ENCODE assay signal across 9 mouse cellular contexts in genomic region chr3:83080567-83081055, GRCm38 (mm10). TPM values are rescaled to one million over a fixed set of nuclear protein-coding genes. Genes with fewer than 3 reads are reported as not detected.
DNase-seq lines count a peak whose midpoint lies in the region; ATAC-seq and TF ChIP-seq lines count a peak whose summit lies in the region.
"Had no signal": no experiment of that assay in that cellular context is flagged by ENCODE, and none has a peak within 500 bp of the region (broad histone marks: within the 10 kb centered on the region; RNA-seq: fewer than 3 reads in every experiment).

No protein-coding gene starts in this region.

- peak; percentile 71 for DNase-seq in kidney, postnatal 10 days

- TF ChIP-seq POLR2A in ES-Bruce4 (IDR thresholded peaks at IDR 0.05; ENCODE audit: insufficient read depth, low read length): no peak
- no peak for TF ChIP-seq POLR2A in bone marrow, adult 2 months (IDR thresholded peaks at IDR 0.05; ENCODE audit: borderline replicate concordance, control insufficient read depth, low read depth, low read length)
- TF ChIP-seq POLR2A in embryonic fibroblast, embryonic 13.5 days (IDR thresholded peaks at IDR 0.05; ENCODE audit: low read depth, low read length): no peak

- 1% methylated on average over 11 of the region's 11 CpGs for WGBS in bone marrow, adult 2 months
- WGBS in heart, embryonic 15.5 days: 3% methylated on average over 11 of the region's 11 CpGs
- 7% methylated on average over 11 of the region's 11 CpGs for WGBS in liver, embryonic 12.5 days (ENCODE audit: insufficient replicate concordance)
- WGBS in stomach, embryonic 14.5 days: 6% methylated on average over 11 of the region's 11 CpGs

- TF ChIP-seq CTCF in ES-Bruce4 (IDR thresholded peaks at IDR 0.05; ENCODE audit: low read depth, low read length): peak; percentile 8
- TF ChIP-seq CTCF in bone marrow, adult 2 months (IDR thresholded peaks at IDR 0.05; ENCODE audit: control insufficient read depth, insufficient read depth, low read length): 0 out of 2 replicates have a peak, but pooled peaks have one; percentile 7
- 0 out of 2 replicates have a peak, but pooled peaks have one; percentile 3 for TF ChIP-seq CTCF in embryonic fibroblast, embryonic 13.5 days (IDR thresholded peaks at IDR 0.05; ENCODE audit: borderline replicate concordance, insufficient read depth, low read length)

- no peaks in the 10 kb centered on the region for H3K4me1 ChIP-seq in ES-Bruce4 (ENCODE audit: control insufficient read depth, insufficient read depth, low read length)
- H3K4me1 ChIP-seq in bone marrow, adult 2 months (ENCODE audit: control insufficient read depth, insufficient read depth, low read length): no peaks in the 10 kb centered on the region
- no peaks in the 10 kb centered on the region for H3K4me1 ChIP-seq in embryonic fibroblast, embryonic 13.5 days (ENCODE audit: control insufficient read depth, insufficient read depth, low read length)
- peaks cover 2% of the 10 kb centered on the region; the same call in 1 of the 2 replicates for H3K4me1 ChIP-seq in heart, embryonic 15.5 days (replicated peaks)
- H3K4me1 ChIP-seq in liver, embryonic 12.5 days: 0 out of 2 replicates have a peak, but pooled peaks cover 3% of the 10 kb centered on the region
- no peaks in the 10 kb centered on the region for H3K4me1 ChIP-seq in stomach, embryonic 14.5 days (ENCODE audit: control insufficient read depth, insufficient read depth, low read length)

- no peaks in the 10 kb centered on the region for H3K9me3 ChIP-seq in ES-Bruce4 (replicated peaks; ENCODE audit: control insufficient read depth, insufficient read depth, low read length, poor library complexity, severe bottlenecking)
- no peaks in the 10 kb centered on the region for H3K9me3 ChIP-seq in heart, embryonic 15.5 days (replicated peaks)
- H3K9me3 ChIP-seq in liver, embryonic 12.5 days (replicated peaks): no peaks in the 10 kb centered on the region
- H3K9me3 ChIP-seq in stomach, embryonic 14.5 days (ENCODE audit: control insufficient read depth, low read depth, low read length): no peaks in the 10 kb centered on the region

- no peaks in the 10 kb centered on the region for H3K36me3 ChIP-seq in ES-Bruce4 (ENCODE audit: control insufficient read depth, insufficient read depth, low read length, poor library complexity, severe bottlenecking)
- no peaks in the 10 kb centered on the region for H3K36me3 ChIP-seq in heart, embryonic 15.5 days
- H3K36me3 ChIP-seq in liver, embryonic 12.5 days: no peaks in the 10 kb centered on the region
- H3K36me3 ChIP-seq in stomach, embryonic 14.5 days (ENCODE audit: control insufficient read depth, insufficient read depth, low read length): no peaks in the 10 kb centered on the region

- peak overlapping the region; percentile 62 for H3K4me2 ChIP-seq in heart, embryonic 15.5 days
- peak overlapping the region; percentile 62 for H3K4me2 ChIP-seq in liver, embryonic 12.5 days
- H3K4me2 ChIP-seq in stomach, embryonic 14.5 days (replicated peaks; ENCODE audit: low read depth, low read length): peak overlapping the region; percentile 53

- TF ChIP-seq EP300 in ES-Bruce4 (IDR thresholded peaks at IDR 0.05; ENCODE audit: insufficient read depth, low read depth, low read length): no peak

- H3K9ac ChIP-seq in ES-Bruce4 (ENCODE audit: low read depth, poor library complexity, severe bottlenecking): no peak overlapping the region
- no peak overlapping the region for H3K9ac ChIP-seq in heart, embryonic 15.5 days
- no peak overlapping the region for H3K9ac ChIP-seq in liver, embryonic 12.5 days
- no peak overlapping the region for H3K9ac ChIP-seq in stomach, embryonic 14.5 days (replicated peaks; ENCODE audit: low read depth, low read length)

- 0 out of 2 replicates have a peak, but pooled peaks have one; percentile 39 for ATAC-seq in heart, embryonic 15.5 days (replicated peaks; ENCODE audit: insufficient number of reproducible peaks, insufficient read depth, low FRiP score, low read depth)
- ATAC-seq in liver, embryonic 12.5 days: peak; percentile 51; the same call in 1 of the 2 replicates
- peak; percentile 82 for ATAC-seq in monocyte, adult 5-6 weeks (replicated peaks; ENCODE audit: insufficient number of reproducible peaks, low FRiP score, low TSS enrichment, poor library complexity, severe bottlenecking)
- ATAC-seq in stomach, embryonic 14.5 days (ENCODE audit: insufficient number of reproducible peaks, insufficient read depth, low FRiP score, low read depth): peak; percentile 65; the same call in 1 of the 2 replicates

- H3K4me3 ChIP-seq in ES-Bruce4 (ENCODE audit: low read depth, low read length): peak overlapping the region; percentile 54
- H3K4me3 ChIP-seq in bone marrow, adult 2 months (replicated peaks; ENCODE audit: control insufficient read depth, low read depth, low read length): peak overlapping the region; percentile 10
- peak overlapping the region; percentile 16 for H3K4me3 ChIP-seq in embryonic fibroblast, embryonic 13.5 days (ENCODE audit: insufficient read depth, low read length)
- H3K4me3 ChIP-seq in heart, embryonic 15.5 days: peak overlapping the region; percentile 36
- peak overlapping the region; percentile 30 for H3K4me3 ChIP-seq in liver, embryonic 12.5 days
- peak overlapping the region; percentile 31 for H3K4me3 ChIP-seq in stomach, embryonic 14.5 days (ENCODE audit: low read depth, low read length)

- H3K27ac ChIP-seq in ES-Bruce4 (ENCODE audit: insufficient read depth, low read length): no peak overlapping the region
- H3K27ac ChIP-seq in bone marrow, adult 2 months (ENCODE audit: control insufficient read depth, insufficient read depth, low read depth, low read length, poor library complexity): no peak overlapping the region
- H3K27ac ChIP-seq in embryonic fibroblast, embryonic 13.5 days (ENCODE audit: insufficient read depth, low read length): no peak overlapping the region
- no peak overlapping the region for H3K27ac ChIP-seq in heart, embryonic 15.5 days
- H3K27ac ChIP-seq in liver, embryonic 12.5 days: no peak overlapping the region
- H3K27ac ChIP-seq in stomach, embryonic 14.5 days (ENCODE audit: low read length): no peak overlapping the region

- no peaks in the 10 kb centered on the region for H3K27me3 ChIP-seq in ES-Bruce4 (ENCODE audit: control insufficient read depth, insufficient read depth, low read length, poor library complexity, severe bottlenecking)
- no peaks in the 10 kb centered on the region for H3K27me3 ChIP-seq in heart, embryonic 15.5 days
- no peaks in the 10 kb centered on the region for H3K27me3 ChIP-seq in liver, embryonic 12.5 days (replicated peaks)
- H3K27me3 ChIP-seq in stomach, embryonic 14.5 days (ENCODE audit: control insufficient read depth, insufficient read depth, low read length): no peaks in the 10 kb centered on the region

RNA-seq across cellular contexts. Expression of gene Plrg1, which starts 25.3 kb away (rescaled TPM):
- 87.1 and 88.1 TPM in 2 replicates for polyA plus RNA-seq in ES-Bruce4 (2011; ENCODE audit: insufficient read depth, insufficient read length, low read depth, missing spikeins)
- polyA plus RNA-seq in bone marrow, adult 2 months (2011; ENCODE audit: insufficient read depth, insufficient read length, low replicate concordance, missing spikeins): 10.9 and 30.1 TPM in 2 replicates
- 50.5 and 51.1 TPM in 2 replicates for polyA plus RNA-seq in embryonic fibroblast, embryonic 13.5 days (2011; ENCODE audit: insufficient read length, low read depth, missing spikeins)
- 50.4 and 61.6 TPM in 2 replicates for polyA plus RNA-seq in heart, embryonic 15.5 days (2015; fragmentation: Nextera tagmentation; extraction: Ambion mirVana)
- 66.2 and 69.4 TPM in 2 replicates for polyA plus RNA-seq in liver, embryonic 12.5 days (2016; fragmentation: Nextera tagmentation; extraction: Ambion mirVana)
- total RNA-seq in monocyte, adult 5-6 weeks (2017): 57.3 to 72.2 TPM (median 57.9 TPM) in 3 replicates
- polyA plus RNA-seq in stomach, embryonic 14.5 days (2014; fragmentation: Nextera tagmentation; extraction: Ambion mirVana): 98.0 and 103 TPM in 2 replicates

RNA-seq across cellular contexts. Expression of gene Fgb, which starts 30.9 kb away (rescaled TPM):
- not detected in 2 replicates for polyA plus RNA-seq in ES-Bruce4 (2011; ENCODE audit: insufficient read depth, insufficient read length, low read depth, missing spikeins)
- polyA plus RNA-seq in bone marrow, adult 2 months (2011; ENCODE audit: insufficient read depth, insufficient read length, low replicate concordance, missing spikeins): 1.5 and 8.1 TPM in 2 replicates
- polyA plus RNA-seq in embryonic fibroblast, embryonic 13.5 days (2011; ENCODE audit: insufficient read length, low read depth, missing spikeins): not detected in 2 replicates
- polyA plus RNA-seq in heart, embryonic 15.5 days (2015; fragmentation: Nextera tagmentation; extraction: Ambion mirVana): 0.33 and 2.8 TPM in 2 replicates
- 139 and 143 TPM in 2 replicates for polyA plus RNA-seq in liver, embryonic 12.5 days (2016; fragmentation: Nextera tagmentation; extraction: Ambion mirVana)
- not detected in 3 replicates for total RNA-seq in monocyte, adult 5-6 weeks (2017)
- polyA plus RNA-seq in stomach, embryonic 14.5 days (2014; fragmentation: Nextera tagmentation; extraction: Ambion mirVana): 0.08 and 0.29 TPM in 2 replicates
- total RNA-seq: left cerebral cortex, postnatal 36 days had no signal

RNA-seq across cellular contexts. Expression of gene Dchs2, which starts 47.1 kb away (rescaled TPM):
- 0.06 and 0.18 TPM in 2 replicates for polyA plus RNA-seq in ES-Bruce4 (2011; ENCODE audit: insufficient read depth, insufficient read length, low read depth, missing spikeins)
- not detected in 2 replicates for polyA plus RNA-seq in bone marrow, adult 2 months (2011; ENCODE audit: insufficient read depth, insufficient read length, low replicate concordance, missing spikeins)
- 0.12 and 0.25 TPM in 2 replicates for polyA plus RNA-seq in embryonic fibroblast, embryonic 13.5 days (2011; ENCODE audit: insufficient read length, low read depth, missing spikeins)
- polyA plus RNA-seq in heart, embryonic 15.5 days (2015; fragmentation: Nextera tagmentation; extraction: Ambion mirVana): 0.11 and 0.22 TPM in 2 replicates
- 0.01 and 0.02 TPM in 2 replicates for polyA plus RNA-seq in liver, embryonic 12.5 days (2016; fragmentation: Nextera tagmentation; extraction: Ambion mirVana)
- total RNA-seq in monocyte, adult 5-6 weeks (2017): not detected in 3 replicates
- 0.78 and 0.94 TPM in 2 replicates for polyA plus RNA-seq in stomach, embryonic 14.5 days (2014; fragmentation: Nextera tagmentation; extraction: Ambion mirVana)

RNA-seq across cellular contexts. Expression of gene Fga, which starts 54.7 kb away (rescaled TPM):
- not detected in 2 replicates for polyA plus RNA-seq in ES-Bruce4 (2011; ENCODE audit: insufficient read depth, insufficient read length, low read depth, missing spikeins)
- 2.0 and 3.0 TPM in 2 replicates for polyA plus RNA-seq in bone marrow, adult 2 months (2011; ENCODE audit: insufficient read depth, insufficient read length, low replicate concordance, missing spikeins)
- not detected in 2 replicates for polyA plus RNA-seq in embryonic fibroblast, embryonic 13.5 days (2011; ENCODE audit: insufficient read length, low read depth, missing spikeins)
- polyA plus RNA-seq in heart, embryonic 15.5 days (2015; fragmentation: Nextera tagmentation; extraction: Ambion mirVana): 0.35 and 4.2 TPM in 2 replicates
- polyA plus RNA-seq in liver, embryonic 12.5 days (2016; fragmentation: Nextera tagmentation; extraction: Ambion mirVana): 190 and 194 TPM in 2 replicates
- not detected in 3 replicates for total RNA-seq in monocyte, adult 5-6 weeks (2017)
- 0.14 and 0.27 TPM in 2 replicates for polyA plus RNA-seq in stomach, embryonic 14.5 days (2014; fragmentation: Nextera tagmentation; extraction: Ambion mirVana)
- total RNA-seq: left cerebral cortex, postnatal 36 days had no signal

Comparison
In these comparisons a context has a peak if more than half of its experiments do, and no peak if none do; other contexts are left out.
1. RNA of gene Fgb, which starts 30.9 kb away (polyA plus RNA-seq): 139 to 143 TPM in liver, embryonic 12.5 days; 1.5 to 8.1 TPM in bone marrow, adult 2 months, 0.33 to 2.8 TPM in heart, embryonic 15.5 days, 0.08 to 0.29 TPM in stomach, embryonic 14.5 days, not detected in ES-Bruce4 and not detected in embryonic fibroblast, embryonic 13.5 days; every median in the first group is over 10 times any median in the second.
2. Peak in every context shown above with its lines, with median percentiles within 50 percentile points of each other: H3K4me3 ChIP-seq, CTCF ChIP-seq, ATAC-seq and H3K4me2 ChIP-seq.